Mouse (Mus musculus): Measurements from ENCODE around the gene Cdsn.

The Cdsn gene

GRCm38 (mm10) chr17:35534343-35534742 lies 17.6 kb upstream of the Cdsn start:
- peak; percentile 86 to 89 for DNase-seq (ENCODE audit: low spot score in 2 of 2)

GRCm38 (mm10) chr17:35537421-35537820 lies 14.5 kb upstream of the Cdsn start:
- DNase-seq (ENCODE audit: low spot score in 2 of 2) = peak; percentile 47 to 50

- DNase-seq (ENCODE audit: low spot score in 2 of 2) = no peak
Observed at GRCm38 (mm10) chr17:35538476-35538875, 13.5 kb upstream of the Cdsn start.

GRCm38 (mm10) chr17:35539540-35539939 lies 12.4 kb upstream of the Cdsn start:
- DNase-seq (ENCODE audit: low spot score in 2 of 2) = no peak

GRCm38 (mm10) chr17:35542761-35543411 lies 9.0 kb upstream of the Cdsn start:
- DNase-seq (ENCODE audit: low spot score in 2 of 2) = peak in 1 of 2 experiments; percentile 27

GRCm38 (mm10) chr17:35543412-35543861 lies 8.5 kb upstream of the Cdsn start:
- DNase-seq (ENCODE audit: low spot score in 2 of 2) = peak in 1 of 2 experiments; percentile 40

GRCm38 (mm10) chr17:35544001-35544400 lies 7.9 kb upstream of the Cdsn start:
- DNase-seq (ENCODE audit: low spot score in 2 of 2) = no peak

GRCm38 (mm10) chr17:35544680-35545079 lies 7.2 kb upstream of the Cdsn start:
- peak; percentile 67 to 71 for DNase-seq (ENCODE audit: low spot score in 2 of 2)

GRCm38 (mm10) chr17:35547465-35547864 lies 4.5 kb upstream of the Cdsn start:
- no peak for DNase-seq (ENCODE audit: low spot score in 2 of 2)

- no peak for DNase-seq (ENCODE audit: low spot score in 2 of 2)
Observed at GRCm38 (mm10) chr17:35548636-35549035, 3.3 kb upstream of the Cdsn start.

GRCm38 (mm10) chr17:35549437-35550142 lies 2.3 kb upstream of the Cdsn start:
- peak; percentile 84 to 85 for DNase-seq (ENCODE audit: low spot score in 2 of 2)

GRCm38 (mm10) chr17:35550143-35550494 lies 1.8 kb upstream of the Cdsn start:
- DNase-seq (ENCODE audit: low spot score in 2 of 2) = no peak

- DNase-seq (ENCODE audit: low spot score in 2 of 2) = no peak
Observed at GRCm38 (mm10) chr17:35550871-35551270, 1.1 kb upstream of the Cdsn start.

GRCm38 (mm10) chr17:35554321-35554720 lies 2.4 kb downstream of the Cdsn start:
- no peak for DNase-seq (ENCODE audit: low spot score in 2 of 2)

- no peak for DNase-seq (ENCODE audit: low spot score in 2 of 2)
Observed at GRCm38 (mm10) chr17:35554761-35555397, 3.0 kb downstream of the Cdsn start.

- DNase-seq (ENCODE audit: low spot score in 2 of 2) = no peak
Observed at GRCm38 (mm10) chr17:35556186-35556765, 4.3 kb downstream of the Cdsn start.

GRCm38 (mm10) chr17:35556812-35557211 lies 4.9 kb downstream of the Cdsn start:
- DNase-seq (ENCODE audit: low spot score in 2 of 2) = peak in 1 of 2 experiments; percentile 34

GRCm38 (mm10) chr17:35557351-35557750 lies 5.4 kb downstream of the Cdsn start:
- no peak for DNase-seq (ENCODE audit: low spot score in 2 of 2)

- no peak for DNase-seq (ENCODE audit: low spot score in 2 of 2)
Observed at GRCm38 (mm10) chr17:35558216-35558615, 6.3 kb downstream of the Cdsn start.

GRCm38 (mm10) chr17:35567150-35567549 lies 15.2 kb downstream of the Cdsn start, which contains the start of gene 2300002M23Rik:
2300002M23Rik (plus strand) TSS chr17:35567450.
- DNase-seq (ENCODE audit: low spot score in 2 of 2) = no peak

- no peak for DNase-seq (ENCODE audit: low spot score in 2 of 2)
Observed at GRCm38 (mm10) chr17:35567767-35568166, 15.8 kb downstream of the Cdsn start.
